Comparison of ENCODE assay signal across 33 mouse cellular contexts in genomic region chr15:62646476-62647168, GRCm38 (mm10).
DNase-seq lines count a peak whose midpoint lies in the region; ATAC-seq and TF ChIP-seq lines count a peak whose summit lies in the region.
"Had no signal": no experiment of that assay in that cellular context is flagged by ENCODE, and none has a peak within 500 bp of the region (broad histone marks: within the 10 kb centered on the region; RNA-seq: fewer than 3 reads in every experiment).

No protein-coding gene starts in this region.

- H3K4me1 ChIP-seq in liver, adult 2 months (ENCODE audit: control insufficient read depth, insufficient read depth, low read length) = peaks cover 5% of the 10 kb centered on the region; the same call in 1 of the 2 replicates
- H3K4me1 ChIP-seq in liver, embryonic 11.5 days (replicated peaks; ENCODE audit: control insufficient read depth, insufficient read depth, low read length) = no peaks in the 10 kb centered on the region
- H3K4me1 ChIP-seq in intestine, postnatal 0 days (replicated peaks; ENCODE audit: control insufficient read depth, insufficient read depth, low read length) = no peaks in the 10 kb centered on the region
- H3K4me1 ChIP-seq: embryonic facial prominence, embryonic 10.5 days; embryonic facial prominence, embryonic 15.5 days; forebrain, embryonic 13.5 days; hindbrain, embryonic 13.5 days; limb, embryonic 13.5 days; megakaryocyte, embryonic 14.5 days; midbrain, embryonic 12.5 days; neural tube, embryonic 13.5 days had no signal

- H3K4me2 ChIP-seq in liver, embryonic 11.5 days = no peak overlapping the region
- H3K4me2 ChIP-seq in intestine, postnatal 0 days (replicated peaks; ENCODE audit: low read depth) = no peak overlapping the region
- H3K4me2 ChIP-seq: embryonic facial prominence, embryonic 15.5 days; forebrain, embryonic 13.5 days; heart, embryonic 11.5 days; hindbrain, embryonic 13.5 days; limb, embryonic 13.5 days; midbrain, embryonic 12.5 days; neural tube, embryonic 13.5 days had no signal

- no peaks in the 10 kb centered on the region for H3K79me2 ChIP-seq in liver, adult 2 months (ENCODE audit: control insufficient read depth, insufficient read depth, low read length)

- TF ChIP-seq CTCF in liver, adult 2 months (IDR thresholded peaks at IDR 0.05; ENCODE audit: low read depth, low read length) = no peak
- TF ChIP-seq CTCF in intestine, postnatal 0 days (IDR thresholded peaks at IDR 0.05; ENCODE audit: low read depth) = no peak

- no peak overlapping the region for H3K27ac ChIP-seq in liver, adult 2 months (replicated peaks; ENCODE audit: insufficient read depth, low read depth, low read length)
- H3K27ac ChIP-seq in liver, embryonic 11.5 days (ENCODE audit: low read depth, low read length) = no peak overlapping the region
- no peak overlapping the region for H3K27ac ChIP-seq in intestine, postnatal 0 days (ENCODE audit: low read depth, low read length)
- H3K27ac ChIP-seq: embryonic facial prominence, embryonic 10.5 days; embryonic facial prominence, embryonic 15.5 days; forebrain, embryonic 13.5 days; hindbrain, embryonic 13.5 days; layer of hippocampus, adult 2 months; limb, embryonic 13.5 days; midbrain, embryonic 12.5 days; neural tube, embryonic 13.5 days had no signal

- TF ChIP-seq POLR2A in liver, adult 2 months (IDR thresholded peaks at IDR 0.05; ENCODE audit: extremely low read depth, insufficient read depth, low read length) = no peak

- no peaks in the 10 kb centered on the region for H3K9me3 ChIP-seq in liver, embryonic 11.5 days (ENCODE audit: control insufficient read depth, low read length)
- H3K9me3 ChIP-seq in intestine, postnatal 0 days (ENCODE audit: control insufficient read depth) = no peaks in the 10 kb centered on the region
- H3K9me3 ChIP-seq: embryonic facial prominence, embryonic 10.5 days; embryonic facial prominence, embryonic 15.5 days; forebrain, embryonic 13.5 days; G1E; hindbrain, embryonic 13.5 days; limb, embryonic 13.5 days; megakaryocyte, embryonic 14.5 days; midbrain, embryonic 12.5 days; neural tube, embryonic 13.5 days had no signal

- H3K27me3 ChIP-seq in liver, adult 2 months (ENCODE audit: control insufficient read depth, insufficient read depth, low read length) = no peaks in the 10 kb centered on the region
- no peaks in the 10 kb centered on the region for H3K27me3 ChIP-seq in liver, embryonic 11.5 days (replicated peaks; ENCODE audit: control insufficient read depth, insufficient read depth, low read length)
- no peaks in the 10 kb centered on the region for H3K27me3 ChIP-seq in intestine, postnatal 0 days (replicated peaks; ENCODE audit: control insufficient read depth, insufficient read depth, low read length)
- H3K27me3 ChIP-seq: embryonic facial prominence, embryonic 15.5 days; forebrain, embryonic 13.5 days; hindbrain, embryonic 13.5 days; limb, embryonic 13.5 days; megakaryocyte, embryonic 14.5 days; midbrain, embryonic 12.5 days; neural tube, embryonic 13.5 days had no signal

- no peak overlapping the region for H3K9ac ChIP-seq in liver, adult 2 months (ENCODE audit: low read depth, low read length)
- H3K9ac ChIP-seq in liver, embryonic 11.5 days (ENCODE audit: low read depth, low read length) = no peak overlapping the region
- no peak overlapping the region for H3K9ac ChIP-seq in intestine, postnatal 0 days (ENCODE audit: low read depth, low read length)
- H3K9ac ChIP-seq: embryonic facial prominence, embryonic 15.5 days; forebrain, embryonic 13.5 days; hindbrain, embryonic 13.5 days; limb, embryonic 13.5 days; midbrain, embryonic 12.5 days; neural tube, embryonic 13.5 days had no signal

- no peak overlapping the region for H3K4me3 ChIP-seq in liver, adult 2 months (ENCODE audit: insufficient read depth, low read depth, low read length)
- H3K4me3 ChIP-seq in liver, embryonic 11.5 days (ENCODE audit: low read depth, low read length) = no peak overlapping the region
- no peak overlapping the region for H3K4me3 ChIP-seq in intestine, postnatal 0 days (ENCODE audit: low read depth, low read length)
- H3K4me3 ChIP-seq: embryonic facial prominence, embryonic 10.5 days; embryonic facial prominence, embryonic 15.5 days; forebrain, embryonic 13.5 days; hindbrain, embryonic 13.5 days; layer of hippocampus, adult 2 months; limb, embryonic 13.5 days; megakaryocyte, embryonic 14.5 days; midbrain, embryonic 12.5 days; neural tube, embryonic 13.5 days had no signal

- WGBS in liver, adult 2 months = 40% methylated on average over 6 of the region's 6 CpGs
- WGBS in liver, embryonic 11.5 days = 64% methylated on average over 6 of the region's 6 CpGs
- WGBS in intestine, postnatal 0 days = 34% methylated on average over 6 of the region's 6 CpGs

- no peaks in the 10 kb centered on the region for H3K36me3 ChIP-seq in liver, adult 2 months (ENCODE audit: control insufficient read depth, insufficient read depth, low read length)
- H3K36me3 ChIP-seq in liver, embryonic 11.5 days (ENCODE audit: control insufficient read depth, insufficient read depth, low read length) = no peaks in the 10 kb centered on the region
- no peaks in the 10 kb centered on the region for H3K36me3 ChIP-seq in intestine, postnatal 0 days (ENCODE audit: control insufficient read depth, insufficient read depth)
- H3K36me3 ChIP-seq: embryonic facial prominence, embryonic 10.5 days; embryonic facial prominence, embryonic 15.5 days; G1E; hindbrain, embryonic 13.5 days; limb, embryonic 13.5 days; midbrain, embryonic 12.5 days; neural tube, embryonic 13.5 days had no signal

- DNase-seq in adrenal gland, postnatal 10 days = peak; percentile 44
- DNase-seq in adrenal gland, postnatal 4 days (ENCODE audit: low spot score in 2 of 2) = no peak
- peak; percentile 47 for DNase-seq in liver, adult 2 months (ENCODE audit: extremely low read depth, low read depth, low spot score)
- no peak for DNase-seq in liver, embryonic 11.5 days (ENCODE audit: low spot score)
- peak; percentile 50 for DNase-seq in retina, embryonic 14.5 days (ENCODE audit: low spot score)
- DNase-seq in cerebellum, adult 8-10 months = no peak
- no peak for DNase-seq in gastrocnemius, postnatal 10 days
- DNase-seq: adrenal gland, postnatal 25 days; cerebellum, adult 18-20 months; cerebellum, postnatal 25 days; gastrocnemius, postnatal 25 days; heart, adult 18-20 months; heart, postnatal 4 days; kidney, adult 2 months; kidney, postnatal 25 days; lung, adult 18-20 months; lung, postnatal 4 days; right cerebral cortex, postnatal 14 days; thymus, adult 18-20 months; thymus, postnatal 25 days had no signal

- no peak for ATAC-seq in liver, embryonic 11.5 days (replicated peaks; ENCODE audit: low FRiP score)
- ATAC-seq in intestine, postnatal 0 days = peak; percentile 69
- ATAC-seq: forebrain, embryonic 13.5 days; lung, postnatal 0 days had no signal

Comparison
In these comparisons a context has a peak if more than half of its experiments do, and no peak if none do; other contexts are left out.
1. DNase-seq: peak in adrenal gland, postnatal 10 days (single experiment), liver, adult 2 months (single experiment) and retina, embryonic 14.5 days (single experiment); none in adrenal gland, postnatal 4 days (0 of 2), liver, embryonic 11.5 days (single experiment), cerebellum, adult 8-10 months (single experiment) and gastrocnemius, postnatal 10 days (single experiment).